Mouse (Mus musculus): ENCODE results near the gene Thap8.

Gene Thap8

GRCm38 (mm10) chr7:30315559-30316529 is 36.0 kb downstream of the Thap8 start:
- DNase-seq (ENCODE audit: extremely low read depth, low read depth, low spot score), result no peak

DNA sequence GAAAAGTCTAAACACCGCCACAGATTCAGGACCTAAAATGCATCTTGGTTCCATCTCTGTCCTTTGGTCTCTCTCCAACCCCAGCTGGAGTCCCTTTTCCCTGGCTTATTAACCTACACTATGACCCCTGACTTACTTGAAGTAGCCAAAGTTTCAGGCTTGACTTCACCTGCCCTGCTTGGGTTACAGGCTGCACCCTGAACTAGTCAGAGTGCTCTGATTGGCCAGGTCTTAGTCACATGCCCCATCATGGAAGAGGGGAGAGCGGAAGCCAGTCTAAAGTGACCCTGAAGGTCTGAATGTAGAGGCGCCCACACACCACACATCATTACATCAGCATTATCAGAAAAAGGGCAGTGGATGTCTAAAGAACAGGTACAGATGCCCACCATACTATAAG is 38.2 kb downstream of the Thap8 start:
- no peak for DNase-seq (ENCODE audit: extremely low read depth, low read depth, low spot score)

DNA sequence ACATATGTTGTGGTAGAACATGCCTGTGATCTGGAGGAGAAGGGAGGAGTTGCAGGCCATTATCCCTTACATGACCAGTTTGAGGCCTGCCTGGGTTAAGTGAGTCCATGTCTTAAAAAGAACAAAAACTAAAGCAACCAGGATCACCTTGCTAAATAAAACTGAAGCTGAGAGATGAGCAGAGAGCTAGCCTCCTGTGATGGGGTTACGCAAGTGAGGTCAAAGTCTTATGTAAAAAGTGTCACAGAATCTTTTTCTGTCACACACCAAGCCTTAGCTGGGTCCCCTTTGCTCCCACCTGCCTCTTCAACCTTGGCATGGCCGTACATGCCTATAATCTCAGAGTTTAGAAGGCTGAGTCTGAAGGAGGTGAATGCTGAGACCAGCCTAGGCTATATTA is 41.1 kb downstream of the Thap8 start:
- DNase-seq (ENCODE audit: extremely low read depth, low read depth, low spot score), result no peak

GRCm38 (mm10) chr7:30321539-30322284 is 41.8 kb downstream of the Thap8 start, which contains the start of gene E130208F15Rik:
Gene E130208F15Rik, plus strand, starts transcription at chr7:30321740.
- no peak for DNase-seq (ENCODE audit: extremely low read depth, low read depth, low spot score)

DNA sequence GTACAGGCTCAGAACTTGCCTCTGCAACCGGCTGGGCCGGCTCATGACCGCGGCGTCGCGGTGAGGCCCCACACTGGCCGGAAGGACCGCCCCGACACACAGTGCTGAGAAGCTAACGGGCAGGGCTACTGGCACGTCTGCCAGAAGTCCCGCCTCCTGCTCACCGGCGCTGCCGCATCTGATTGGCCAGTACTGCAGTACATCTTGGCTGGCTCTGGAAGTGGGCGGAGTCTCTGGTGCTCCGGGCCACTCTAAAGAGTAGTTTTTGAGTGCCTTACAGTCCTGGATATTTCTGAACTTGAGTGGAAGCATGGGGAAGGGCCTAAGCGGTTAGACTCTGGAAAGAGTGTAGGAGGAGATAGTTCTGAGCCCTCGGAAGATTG is 42.4 kb downstream of the Thap8 start:
- peak; percentile 84 for DNase-seq (ENCODE audit: extremely low read depth, low read depth, low spot score)

- no peak for DNase-seq (ENCODE audit: extremely low read depth, low read depth, low spot score)
Measured at GRCm38 (mm10) chr7:30322865-30323264, 43.0 kb downstream of the Thap8 start.

GRCm38 (mm10) chr7:30323795-30324194 is 43.9 kb downstream of the Thap8 start, which contains the start of gene Sdhaf1:
Gene Sdhaf1, minus strand, starts transcription at chr7:30323895.
- no peak for DNase-seq (ENCODE audit: extremely low read depth, low read depth, low spot score)

DNA sequence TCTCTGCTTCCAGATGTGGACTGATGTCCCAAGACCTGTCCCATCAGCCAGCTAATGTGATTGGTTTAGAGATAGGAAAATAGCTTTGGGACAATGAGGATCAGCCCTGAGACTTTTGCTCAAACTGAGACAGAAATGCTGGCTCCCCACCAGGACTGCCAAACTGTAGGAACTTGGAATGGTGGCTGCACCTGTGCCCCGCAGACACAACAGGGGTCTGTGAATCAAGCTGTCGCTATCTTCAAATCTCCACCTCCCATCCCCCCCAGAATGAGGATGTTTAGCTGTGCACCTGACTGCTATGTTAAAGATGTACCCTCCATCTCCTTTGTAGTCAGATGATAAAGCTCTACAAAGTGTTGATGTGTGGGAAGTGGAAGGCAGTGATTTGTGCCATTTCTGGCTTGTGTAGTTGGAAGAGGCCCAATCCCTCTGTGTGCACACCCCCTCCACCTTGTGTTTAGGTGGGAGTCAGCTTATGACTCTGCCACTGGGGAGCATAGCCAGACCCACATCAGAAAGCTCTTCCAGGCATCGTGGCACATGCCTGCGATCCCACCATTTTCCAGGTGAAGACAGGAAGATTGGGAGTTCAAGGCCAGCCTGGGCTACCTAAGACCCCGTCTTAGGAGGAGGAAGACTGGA is 44.5 kb downstream of the Thap8 start:
- DNase-seq (ENCODE audit: extremely low read depth, low read depth, low spot score), result no peak

DNA sequence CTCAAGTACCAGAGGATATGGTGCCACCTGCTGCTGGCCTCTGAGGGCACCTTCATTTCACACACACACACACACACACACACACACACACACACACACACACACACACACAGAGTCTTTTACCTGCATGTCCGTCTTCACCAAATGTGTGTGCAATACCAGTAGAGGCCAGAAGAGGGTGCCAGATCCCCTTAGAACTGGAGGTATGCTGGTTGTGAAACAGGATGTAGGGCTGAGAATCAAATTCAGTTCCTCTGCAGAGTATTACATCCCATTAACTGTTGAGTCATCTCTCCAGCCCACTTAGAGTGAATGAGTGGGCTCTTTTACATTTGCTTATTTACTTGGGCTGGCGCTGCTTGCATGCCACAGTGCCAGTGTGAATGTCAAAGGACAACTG is 45.5 kb downstream of the Thap8 start:
- no peak for DNase-seq (ENCODE audit: extremely low read depth, low read depth, low spot score)

DNA sequence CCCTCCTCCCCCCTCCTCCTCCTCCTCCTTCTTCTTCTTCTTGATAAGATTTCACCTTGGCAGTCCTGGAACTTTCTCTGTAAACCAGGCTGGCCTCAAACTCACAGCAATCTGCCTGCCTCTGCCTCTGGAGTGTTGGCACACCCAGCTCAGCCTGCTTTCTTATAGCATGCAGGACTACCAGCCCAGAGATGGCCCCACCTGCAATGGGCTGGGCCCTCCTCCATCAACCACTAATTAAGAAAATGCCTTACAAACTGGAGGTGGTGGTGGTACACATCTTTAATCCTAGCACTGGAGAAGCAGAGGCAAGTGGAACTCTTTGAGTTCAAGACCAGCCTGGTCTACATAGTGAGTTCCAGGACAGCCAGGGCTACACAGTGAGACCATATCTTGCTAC is 46.5 kb downstream of the Thap8 start:
- DNase-seq (ENCODE audit: extremely low read depth, low read depth, low spot score), result no peak

- DNase-seq (ENCODE audit: extremely low read depth, low read depth, low spot score), result no peak
Measured at GRCm38 (mm10) chr7:30327140-30327539, 47.2 kb downstream of the Thap8 start.

DNA sequence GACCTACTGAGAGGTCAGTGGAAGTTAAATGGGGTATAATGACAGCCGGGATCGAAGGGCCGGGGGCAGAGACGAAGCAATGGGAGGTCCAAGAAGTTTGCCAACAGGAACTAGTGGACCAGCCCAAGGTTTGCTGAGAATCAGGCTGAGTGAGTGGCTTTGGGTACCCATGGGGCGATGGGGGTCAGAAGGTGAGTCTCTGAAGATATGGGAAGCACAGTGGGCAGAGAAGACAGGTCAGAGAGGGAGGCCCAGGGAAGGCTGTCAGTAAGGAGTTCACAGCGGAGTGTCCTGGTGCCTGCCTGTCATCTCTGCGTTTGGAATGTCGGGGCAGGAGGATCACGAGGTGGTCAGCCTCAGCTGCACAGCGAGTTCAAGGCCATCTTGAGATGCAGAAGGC is 48.5 kb downstream of the Thap8 start:
- no peak for DNase-seq (ENCODE audit: extremely low read depth, low read depth, low spot score)

DNA sequence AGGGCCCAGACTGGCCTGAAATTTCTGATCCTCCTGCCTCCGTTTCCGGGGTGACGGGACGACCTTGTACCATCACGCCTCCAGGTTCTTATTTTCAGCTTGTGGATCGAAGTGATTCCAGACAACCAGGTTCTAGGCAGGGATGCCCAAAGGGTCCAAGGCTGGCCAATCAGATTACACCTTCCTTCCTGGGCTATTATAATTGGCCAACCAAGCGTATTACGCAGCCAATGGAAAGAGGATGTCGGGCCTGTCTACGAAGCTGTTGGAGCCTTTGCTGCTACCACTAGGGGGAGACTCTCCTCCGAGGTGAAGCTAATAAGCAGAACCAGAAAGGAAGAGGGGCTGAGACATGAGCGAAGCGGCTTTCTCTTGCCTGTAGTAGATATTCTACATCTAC is 52.0 kb downstream of the Thap8 start:
- no peak for DNase-seq (ENCODE audit: extremely low read depth, low read depth, low spot score)

DNA sequence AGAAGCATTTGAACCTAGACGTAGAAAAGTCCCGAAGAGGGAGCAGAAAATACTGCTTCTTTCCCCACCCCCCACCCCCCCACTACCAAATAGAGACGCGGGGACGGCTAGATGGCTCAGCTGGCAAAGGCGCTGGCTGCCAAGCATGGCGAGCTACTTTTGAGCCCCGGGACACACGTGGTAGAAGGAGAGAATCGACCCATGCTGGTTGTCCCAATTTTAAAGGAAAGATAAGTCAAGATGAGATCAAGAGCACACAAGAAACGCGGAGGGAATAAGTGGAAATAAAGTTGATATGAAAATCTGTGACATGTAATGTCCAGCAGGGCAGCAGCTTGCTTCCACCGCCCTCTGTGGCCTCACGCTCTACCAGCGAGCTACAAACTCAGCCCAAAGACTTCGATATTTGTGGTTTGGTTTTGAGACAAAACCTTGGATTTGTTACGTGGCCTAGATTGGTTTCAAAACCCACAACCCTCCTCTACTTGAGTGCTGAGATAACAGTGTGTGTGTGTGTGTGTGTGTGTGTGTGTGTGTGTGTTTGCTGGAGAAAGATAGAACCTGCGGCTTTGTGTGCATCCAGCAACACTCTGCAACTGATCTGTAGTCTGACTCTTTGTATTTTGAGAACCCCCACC is 52.8 kb downstream of the Thap8 start:
- no peak for DNase-seq (ENCODE audit: extremely low read depth, low read depth, low spot score)

GRCm38 (mm10) chr7:30333436-30333835 is 53.5 kb downstream of the Thap8 start:
- DNase-seq (ENCODE audit: extremely low read depth, low read depth, low spot score), result no peak

DNA sequence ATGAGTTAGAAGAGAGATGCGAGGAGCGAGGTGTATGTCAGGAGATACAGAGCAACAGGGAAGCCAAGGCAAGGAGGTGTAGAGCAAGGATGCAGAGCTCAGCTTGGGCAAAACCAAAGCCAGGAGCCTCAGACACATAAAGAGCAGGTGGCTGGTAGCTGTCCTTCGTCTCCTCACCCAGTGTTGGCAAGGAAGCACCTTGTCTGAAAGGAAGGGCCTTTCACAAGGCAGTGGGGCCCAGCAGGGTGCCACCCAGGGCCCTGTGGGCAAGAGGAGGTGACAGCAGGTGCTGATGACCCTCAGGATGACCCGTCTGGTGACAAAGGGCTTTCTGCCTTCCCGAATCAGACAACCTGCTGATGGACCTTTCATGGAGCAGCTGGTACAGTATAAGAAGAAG is 54.7 kb downstream of the Thap8 start:
- no peak for DNase-seq (ENCODE audit: extremely low read depth, low read depth, low spot score)

DNA sequence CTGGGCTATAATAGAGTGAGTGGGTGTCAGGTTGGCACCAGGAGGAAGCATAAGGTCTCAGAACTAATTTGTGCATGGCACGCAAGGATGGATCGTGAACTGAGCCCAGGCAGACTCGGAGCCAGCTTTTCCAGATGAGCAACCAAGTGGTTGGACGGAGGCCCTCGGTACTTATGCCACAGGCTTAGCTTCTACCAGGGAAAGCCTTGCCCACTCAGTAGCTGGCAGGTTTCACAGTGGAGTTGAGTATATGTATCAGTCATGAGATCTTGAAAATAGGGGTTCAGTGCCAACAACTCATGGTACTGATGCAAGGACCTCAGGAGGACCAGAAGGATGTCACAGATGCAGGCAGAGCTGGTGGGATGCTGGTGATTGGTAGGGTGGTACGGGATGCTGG is 55.8 kb downstream of the Thap8 start:
- DNase-seq (ENCODE audit: extremely low read depth, low read depth, low spot score), result no peak

- DNase-seq (ENCODE audit: extremely low read depth, low read depth, low spot score), result no peak
Measured at GRCm38 (mm10) chr7:30336384-30336783, 56.5 kb downstream of the Thap8 start.

DNA sequence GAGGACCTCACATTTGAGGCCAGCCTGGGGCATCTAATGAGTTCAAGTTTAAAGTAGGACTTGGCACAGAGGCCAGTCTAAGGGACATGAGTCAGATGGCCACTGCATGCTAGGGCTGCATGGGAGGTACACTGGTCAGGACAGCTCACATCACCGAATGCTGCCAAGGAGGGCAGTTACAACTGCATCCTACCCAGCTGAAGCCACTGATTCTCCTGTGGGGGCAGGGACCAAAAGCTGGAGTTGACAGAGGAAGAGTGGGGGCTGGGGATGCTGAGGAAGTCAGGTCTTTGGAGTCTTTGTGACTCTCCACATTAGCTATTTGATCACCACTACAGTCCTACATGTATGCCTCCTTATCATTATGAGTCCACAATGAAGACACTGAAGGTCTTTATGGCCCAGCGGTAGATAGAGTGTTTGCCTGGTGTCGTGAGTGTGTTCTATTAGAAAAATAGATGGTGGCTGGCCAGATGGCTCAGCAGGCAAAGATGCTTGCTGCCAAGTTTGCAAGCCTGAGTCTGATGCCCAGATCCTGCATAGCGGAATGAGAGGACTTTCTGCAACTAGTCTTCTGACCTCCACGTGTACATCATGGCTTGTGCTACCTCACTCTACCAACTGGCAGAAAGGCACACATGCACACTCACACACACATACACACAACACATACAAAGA is 59.7 kb downstream of the Thap8 start:
- no peak for DNase-seq (ENCODE audit: extremely low read depth, low read depth, low spot score)

Measured in fat pad, adult 2 months (tissue).